Mouse (Mus musculus) G1E (cell line): ENCODE measurements around the gene Zswim4.

ENCODE experiments used
- CTCF ChIP-seq: IDR thresholded peaks from 2 replicates; pipeline ENCODE4 v1.5.1; 2012; ENCODE audit warnings: low read depth, low read length, inconsistent platforms, mixed read lengths
- GATA1 ChIP-seq: IDR thresholded peaks from 2 replicates; pipeline ENCODE4 v1.6.1; 2012; ENCODE audit warnings: borderline replicate concordance, low read length, inconsistent platforms, mixed read lengths
- POLR2AphosphoS5 ChIP-seq: IDR thresholded peaks from 2 replicates; pipeline ENCODE4 v1.6.1; 2012; ENCODE audit warnings: low read depth, low read length, inconsistent platforms; ENCODE audit not compliant: insufficient replicate concordance
- TAL1 ChIP-seq: conservative IDR thresholded peaks from 2 replicates; pipeline ENCODE4 v1.6.1; 2012; ENCODE audit warnings: low read depth, low read length, inconsistent platforms, mixed read lengths

GRCm38 (mm10) chr8:84230735-84231134 lies 6.1 kb downstream of the Zswim4 start:
- TF ChIP-seq CTCF = no peak
- TF ChIP-seq GATA1 = no peak
- TF ChIP-seq POLR2AphosphoS5 = no peak
- TF ChIP-seq TAL1 = no peak
